Mouse (Mus musculus) lung, postnatal 0 days (tissue): Measurements from ENCODE around the gene Cerk.

Experiments
- CTCF ChIP-seq: IDR thresholded peaks from 2 replicates; pipeline ENCODE4 v1.5.1; 2016; ENCODE audit warnings: antibody characterized with exemption, mild to moderate bottlenecking
- EP300 ChIP-seq: IDR thresholded peaks from 2 replicates; pipeline ENCODE4 v1.6.1; 2016; ENCODE audit warnings: antibody characterized with exemption, mild to moderate bottlenecking, control low read depth

DNA sequence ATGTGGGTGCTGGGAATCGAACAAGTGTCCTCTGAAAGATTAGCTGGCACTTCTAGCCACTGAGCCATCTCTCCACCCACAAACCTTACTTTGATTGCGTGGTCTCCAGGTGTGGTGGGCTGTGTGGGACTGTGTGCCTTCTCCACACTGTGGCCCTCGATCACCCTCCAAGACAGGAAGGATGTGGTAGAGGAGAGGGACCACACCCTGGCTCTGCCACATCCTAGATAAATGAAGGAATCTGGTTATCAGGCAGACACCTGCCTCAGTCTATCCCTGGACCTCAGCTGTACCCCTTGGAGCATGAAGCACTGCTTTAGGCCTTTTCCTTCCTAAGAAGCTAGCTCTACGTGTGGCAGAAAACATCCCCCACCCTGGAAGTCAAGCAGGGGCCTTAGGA lies 62.5 kb downstream of the Cerk start:
- TF ChIP-seq EP300 (no peak), CTCF (no peak)
